Mouse (Mus musculus) mesoderm, embryonic 11.5 days (tissue): ENCODE measurements at regions not wholly inside any gene's neighbourhood (a gene's known extent, or its start where the extent isn't known, plus 50 kb on each side); places are given as distances from the start of the nearest gene placed in this dataset.
A peak's percentile ranks its signal among the peaks of the same experiment; 100 is the strongest.

Experiments
- DNase-seq: peaks from one replicate; pipeline ENCODE4 v3.0.0-alpha.2; 2012; ENCODE audit warnings: low read depth, low spot score

DNA sequence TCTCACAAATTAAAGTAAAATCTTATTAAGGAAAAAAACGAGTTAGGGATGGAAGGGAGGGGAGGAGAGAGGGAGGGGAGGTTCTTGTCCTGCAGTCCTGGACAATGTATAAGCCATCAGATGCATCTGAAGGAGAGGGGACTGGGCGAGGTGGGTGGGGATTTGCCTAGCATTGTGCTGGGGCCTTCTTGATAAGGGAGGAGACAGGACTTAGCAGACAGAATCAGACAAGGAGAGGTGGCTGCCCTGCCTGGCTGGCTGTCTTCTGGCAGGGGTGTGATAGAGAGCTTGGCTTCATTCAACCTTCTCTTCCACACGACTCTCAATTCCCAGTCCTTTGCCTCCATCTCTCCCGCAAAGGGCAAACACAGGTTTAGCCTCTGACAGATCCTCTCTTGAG lies 318.9 kb downstream of the Gm49356 start:
- no peak for DNase-seq

DNA sequence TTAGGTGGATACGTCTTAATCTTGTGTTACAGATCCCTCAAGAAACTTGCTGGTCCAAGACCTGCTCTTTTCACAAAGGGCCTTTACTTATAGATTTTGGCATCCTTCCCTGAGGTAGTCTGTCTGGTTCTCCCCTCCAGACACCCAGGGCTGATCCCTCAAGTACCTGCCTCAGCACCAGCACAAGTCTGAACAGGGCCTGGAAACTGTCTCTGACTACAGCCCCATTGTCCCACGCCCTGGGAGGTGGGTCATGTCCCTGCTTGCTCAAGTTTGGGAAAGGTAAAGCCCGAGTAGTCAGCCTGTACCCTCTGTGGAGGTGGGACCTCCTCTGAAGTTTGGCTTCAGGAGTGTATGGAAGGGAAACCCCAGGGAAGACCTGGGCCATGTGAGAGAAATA lies 323.3 kb downstream of the Gm49356 start:
- no peak for DNase-seq

DNA sequence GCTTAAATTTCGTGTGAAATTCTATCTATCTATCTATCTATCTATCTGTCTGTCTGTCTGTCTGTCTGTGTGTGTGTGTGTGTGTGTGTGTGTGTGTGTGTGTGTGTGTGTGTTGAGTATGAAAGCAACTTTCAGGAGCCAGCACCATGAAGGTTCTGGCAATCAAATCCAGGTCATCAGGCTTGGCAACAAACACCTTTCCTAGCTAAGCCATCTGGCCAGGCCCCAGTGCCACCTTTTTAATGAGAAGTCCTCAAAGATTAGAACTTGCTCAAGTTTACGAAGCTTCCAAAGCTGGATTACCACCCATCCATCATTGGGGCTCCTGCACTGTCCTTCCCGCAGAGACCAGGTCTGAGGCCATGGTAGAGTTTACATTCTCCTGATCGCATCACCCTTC lies 325.0 kb downstream of the Gm49356 start:
- no peak for DNase-seq

DNA sequence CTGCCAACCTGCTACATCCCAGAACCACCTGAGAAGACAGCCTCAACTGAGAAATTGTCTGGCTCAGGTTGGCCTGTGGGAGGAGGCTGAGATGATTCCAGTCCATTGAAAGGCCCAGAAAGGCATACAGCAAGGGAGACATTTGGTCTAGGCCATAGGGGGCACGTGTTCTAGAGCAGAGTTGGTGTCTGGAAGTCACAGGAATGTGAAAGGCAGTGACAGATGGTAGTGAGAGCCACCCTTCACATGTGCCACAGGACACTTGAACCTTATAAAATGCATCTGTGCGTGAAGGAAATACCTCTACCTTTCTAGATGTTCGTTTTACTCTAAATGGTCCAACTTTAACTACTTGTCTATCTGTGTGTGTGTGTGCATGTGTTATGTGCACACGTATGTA lies 326.1 kb downstream of the Gm49356 start:
- DNase-seq: no peak

DNA sequence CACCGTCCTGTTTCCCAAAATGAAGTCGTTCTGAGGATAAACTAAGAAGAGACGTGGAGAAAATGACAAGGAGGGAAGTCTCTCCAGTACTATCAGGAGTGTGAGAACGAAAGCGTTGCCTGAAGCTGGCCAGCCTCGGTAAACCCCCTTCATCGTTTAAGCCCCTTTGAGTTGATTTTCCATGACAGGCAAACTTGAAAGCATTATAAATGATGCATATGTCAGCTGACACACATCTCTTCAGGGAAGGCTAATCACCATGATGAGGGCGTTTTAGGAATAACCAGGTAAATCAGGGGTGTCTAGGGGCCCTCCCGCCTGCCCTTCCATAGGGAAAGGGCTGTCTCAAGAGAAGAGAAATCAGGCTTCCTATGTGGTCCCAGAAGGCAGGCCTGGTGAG lies 328.4 kb downstream of the Gm49356 start:
- no peak for DNase-seq

GRCm38 (mm10) chr15:59218916-59219315 lies 329.8 kb downstream of the Gm49356 start:
- no peak for DNase-seq

DNA sequence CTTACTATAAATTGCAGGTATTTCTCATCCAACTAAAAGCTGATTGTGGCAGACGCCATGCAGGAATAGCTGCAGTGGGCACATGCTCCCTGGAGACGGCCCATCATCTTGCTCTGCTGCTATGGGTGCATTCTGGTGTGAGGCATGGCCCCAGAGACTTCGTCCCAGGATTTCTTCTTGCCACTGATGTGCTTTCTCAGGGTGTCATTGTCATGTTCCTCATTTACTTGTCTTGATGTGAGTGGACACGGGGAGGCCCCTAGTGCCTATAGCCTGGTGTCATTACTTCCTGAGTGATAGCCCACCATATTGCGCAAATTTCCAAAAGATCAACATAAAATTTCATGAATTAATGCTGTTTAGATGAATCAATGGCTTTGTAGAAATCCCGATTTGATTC lies 336.5 kb downstream of the Gm49356 start:
- DNase-seq: no peak

GRCm38 (mm10) chr15:59227293-59227692 lies 338.2 kb downstream of the Gm49356 start:
- no peak for DNase-seq

DNA sequence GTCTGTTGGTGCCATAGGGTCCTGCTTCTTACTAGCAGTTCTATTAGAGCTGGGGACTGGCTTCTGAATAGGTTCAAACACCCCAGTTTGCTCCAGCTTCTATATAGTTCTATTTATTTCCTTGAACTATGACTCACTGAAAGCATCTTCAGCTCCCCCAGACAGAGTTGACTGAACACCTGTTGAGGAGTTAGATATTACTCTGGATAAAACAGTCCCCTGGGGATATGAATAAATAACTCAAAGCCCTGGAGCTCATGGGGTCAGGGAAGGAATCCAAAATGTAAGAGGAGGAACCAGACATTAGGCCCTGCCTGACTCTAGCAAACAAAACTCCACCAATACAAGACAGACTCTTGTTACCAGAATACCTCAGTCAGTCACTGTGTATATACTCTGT lies 341.4 kb downstream of the Gm49356 start:
- no peak for DNase-seq

GRCm38 (mm10) chr15:59231703-59232102 lies 342.6 kb downstream of the Gm49356 start:
- no peak for DNase-seq

- DNase-seq: no peak
Observed at GRCm38 (mm10) chr15:59232290-59232689, 343.2 kb downstream of the Gm49356 start.

- no peak for DNase-seq
Observed at GRCm38 (mm10) chr15:59237446-59238161, 348.5 kb downstream of the Gm49356 start.

DNA sequence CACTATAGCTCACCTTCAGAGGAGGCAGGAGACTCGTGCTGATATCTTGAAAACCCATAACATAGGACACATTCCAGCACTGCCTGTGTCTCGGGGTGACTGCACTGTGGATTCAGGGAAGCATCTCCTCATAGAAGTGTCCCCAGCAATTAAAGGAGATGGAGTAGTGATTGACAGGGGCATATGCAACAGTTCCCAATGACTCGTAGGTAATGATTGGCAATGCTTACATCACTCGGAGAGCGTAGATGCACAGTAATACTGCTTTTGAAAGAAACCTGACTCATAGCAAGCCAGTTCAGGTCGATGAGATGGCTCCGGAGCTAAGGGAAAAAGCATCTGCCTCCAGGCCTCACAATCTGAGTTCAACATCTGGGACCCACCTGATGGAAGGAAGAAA lies 352.7 kb downstream of the Gm49356 start:
- DNase-seq: no peak

- DNase-seq: no peak
Observed at GRCm38 (mm10) chr15:59245927-59246649, 357.0 kb downstream of the Gm49356 start.

DNA sequence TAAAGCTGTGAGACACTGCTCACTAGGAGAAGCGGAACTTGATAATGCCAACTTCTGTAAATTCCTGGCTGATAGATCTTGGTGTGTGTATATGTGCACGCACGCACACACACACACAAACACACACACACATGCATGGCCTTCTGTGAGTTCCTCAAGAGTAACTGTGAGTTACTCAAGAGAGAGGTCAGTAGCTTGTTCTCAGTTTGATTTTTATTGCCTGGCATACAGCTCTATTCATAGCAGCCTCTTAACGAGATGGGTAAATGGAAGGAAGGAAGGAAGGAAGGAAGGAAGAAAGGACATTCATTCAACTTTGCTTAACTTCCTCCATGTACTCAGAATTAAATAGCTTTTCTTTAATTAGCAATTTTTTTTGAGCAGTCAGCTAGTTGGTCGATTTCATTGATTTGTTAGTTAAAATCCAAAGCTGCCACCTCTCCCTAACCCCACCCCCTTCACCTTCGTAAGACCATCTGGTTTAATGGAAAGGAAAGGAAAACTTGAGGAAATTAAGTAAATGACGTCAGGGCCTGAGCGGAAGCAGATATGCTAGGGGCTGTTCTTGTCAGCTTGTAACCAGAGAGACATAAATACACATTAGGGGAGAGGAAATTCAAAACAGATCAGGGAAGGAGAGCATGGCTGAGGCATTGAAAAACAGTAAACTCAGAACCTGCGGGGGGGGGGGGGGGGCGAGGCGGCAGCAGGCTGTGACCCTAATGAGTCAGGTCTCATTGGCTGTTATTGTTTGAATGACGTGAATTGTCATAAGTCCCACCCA lies 359.6 kb downstream of the Gm49356 start:
- DNase-seq: peak; percentile 12

GRCm38 (mm10) chr15:59261380-59261779 lies 372.3 kb downstream of the Gm49356 start:
- DNase-seq: no peak

- DNase-seq: no peak
Observed at GRCm38 (mm10) chr15:59262380-59262779, 373.3 kb downstream of the Gm49356 start.

DNA sequence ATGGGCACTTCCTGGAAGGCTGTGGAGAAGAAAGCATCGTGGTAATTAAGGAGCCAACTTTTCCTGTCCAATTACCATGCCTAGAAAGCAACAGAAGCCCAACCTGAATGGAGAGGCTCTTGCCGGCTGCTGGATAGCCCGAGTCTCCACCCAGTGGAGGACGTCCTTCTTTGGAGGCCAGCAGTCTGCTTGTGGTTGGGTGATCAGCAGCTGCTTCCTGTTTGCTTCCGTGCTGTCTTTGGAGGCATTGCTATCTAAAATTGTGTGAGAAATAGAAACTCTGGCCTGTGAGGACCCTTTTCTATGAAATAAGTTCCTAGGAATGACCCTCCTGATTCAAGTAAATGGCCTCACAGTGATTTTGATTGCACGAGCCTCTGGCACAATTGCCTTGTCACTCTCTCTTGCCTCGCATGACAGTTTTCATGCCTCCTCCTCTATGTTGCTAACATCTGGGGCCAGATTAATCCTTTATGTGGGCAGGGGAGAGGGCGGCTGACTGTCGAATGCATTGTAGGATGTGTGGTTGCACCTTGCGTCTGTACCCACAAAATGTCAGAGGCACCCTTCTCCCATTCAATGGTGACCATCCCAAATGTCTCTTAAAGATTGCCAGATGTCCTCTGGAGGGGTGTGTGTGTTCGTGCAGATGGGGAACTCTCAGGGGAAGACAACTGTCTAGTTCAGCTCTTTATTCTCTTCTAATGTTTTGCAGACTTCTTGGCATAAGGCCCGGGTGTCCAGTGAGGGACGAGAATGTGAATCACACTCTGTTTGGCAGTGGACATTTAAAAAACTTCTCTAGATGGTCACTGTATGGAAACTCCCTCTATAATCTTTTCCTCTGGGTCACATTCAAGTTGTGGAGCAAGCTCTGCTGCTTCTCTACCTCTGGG lies 374.6 kb downstream of the Gm49356 start:
- DNase-seq: no peak
